Mouse (Mus musculus): ENCODE data around the gene Kcnk6.

Kcnk6 gene

DNA sequence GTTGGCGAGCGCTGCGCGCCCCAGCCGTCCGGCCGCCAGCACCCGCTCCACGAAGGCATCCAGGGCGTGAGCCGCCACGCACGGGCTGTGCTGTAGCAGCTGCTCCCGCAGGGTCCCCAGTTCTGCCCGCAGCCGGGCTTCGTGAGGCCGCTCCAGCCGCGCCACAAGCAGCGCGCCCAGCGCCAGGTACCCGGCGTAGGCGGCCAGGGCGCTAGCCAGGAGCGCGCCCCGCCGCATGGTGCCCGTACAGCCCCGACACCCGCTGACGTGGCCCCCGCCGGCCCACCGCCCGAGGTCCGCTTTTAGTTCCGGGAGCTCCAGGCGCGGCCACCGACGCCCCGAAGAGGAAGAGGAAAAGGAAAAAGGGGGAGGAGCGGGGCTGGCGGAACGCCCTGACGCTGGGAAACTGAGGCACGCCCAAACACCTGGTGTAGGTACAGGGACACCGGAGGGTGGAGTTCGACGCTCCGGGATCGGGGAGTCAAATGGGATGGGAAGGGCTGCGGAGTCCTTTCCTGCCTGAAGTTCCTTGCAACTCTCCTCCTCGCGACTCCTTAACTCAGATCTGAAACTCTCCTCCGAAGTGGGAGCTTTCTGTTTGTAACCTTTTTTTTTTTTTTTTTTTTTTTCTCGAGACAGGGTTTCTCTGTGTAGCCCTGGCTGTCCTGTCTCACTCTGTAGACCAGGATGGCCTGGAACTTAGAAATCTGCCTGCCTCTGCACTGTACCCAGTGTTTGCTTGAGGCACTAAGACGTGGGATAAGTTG is at the start of gene Kcnk6:
Kcnk6 (minus strand) TSS at position 269 of the 767 bp plus-strand sequence.
- no peak for DNase-seq (ENCODE audit: low read depth)

DNA sequence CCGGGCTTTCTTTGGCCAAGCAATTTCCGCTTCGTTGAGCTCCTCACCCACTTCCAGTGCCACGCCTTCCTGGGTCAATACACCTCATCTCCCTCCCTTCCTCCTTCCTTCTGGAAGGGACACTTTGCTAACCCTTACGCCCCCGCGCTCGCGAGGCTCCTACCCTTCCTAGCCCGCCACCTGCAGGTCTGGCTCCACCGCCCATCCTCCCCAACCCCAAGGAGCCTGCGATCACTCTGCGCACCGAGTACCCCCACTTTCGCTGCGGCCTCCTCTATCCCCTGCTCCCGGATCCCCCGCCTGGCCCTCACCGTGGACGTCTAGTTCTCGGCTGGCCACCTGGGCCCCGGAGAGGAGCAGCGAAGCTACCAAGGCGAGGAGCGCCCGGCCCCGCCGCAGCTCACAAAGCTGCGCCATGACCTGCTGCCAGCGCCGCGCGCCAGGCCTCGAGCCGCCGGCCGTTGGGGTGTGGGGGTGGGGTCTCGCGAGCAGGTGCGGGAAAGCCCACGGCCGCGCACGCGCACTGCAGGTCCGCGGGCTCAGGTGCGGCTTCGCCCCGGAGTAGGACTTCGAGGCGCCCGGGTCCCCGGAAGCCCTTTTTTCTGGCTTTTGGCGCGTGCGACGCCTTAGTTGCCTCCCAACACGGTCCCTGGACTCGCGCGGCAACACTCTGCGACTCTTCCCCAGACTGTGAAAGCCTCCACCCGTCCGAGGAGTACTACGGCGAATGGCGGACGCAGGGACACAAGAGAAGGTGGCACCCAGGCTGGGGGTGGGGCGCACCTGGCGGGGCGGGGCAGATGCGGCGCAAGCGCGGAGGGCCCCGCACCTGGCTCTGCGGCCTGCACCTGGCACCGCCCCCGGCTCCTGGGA is 49.1 kb upstream of the Kcnk6 start, which contains the start of gene Spint2:
Spint2 (minus strand) TSS at position 712 of the 873 bp plus-strand sequence.
- no peak for DNase-seq (ENCODE audit: low read depth)

DNA sequence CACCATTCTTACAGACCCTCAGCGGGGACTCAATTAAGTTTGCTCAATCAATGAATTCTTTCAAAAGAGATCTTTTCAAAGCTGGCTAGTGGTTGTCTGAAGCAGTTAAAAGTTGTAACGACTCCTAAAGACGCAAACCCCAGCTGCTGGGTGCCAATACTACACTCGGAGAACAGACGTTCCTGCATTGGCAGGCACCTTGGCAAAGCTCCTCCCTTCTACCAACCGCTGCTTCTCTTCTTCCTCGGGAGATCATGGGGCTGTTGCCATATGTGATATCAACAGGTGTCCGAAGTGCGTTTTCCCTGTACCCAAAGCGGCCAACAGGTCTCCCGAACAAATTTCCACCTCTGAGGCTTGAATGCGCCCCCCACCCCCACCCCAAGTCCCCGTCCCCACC is 48.5 kb upstream of the Kcnk6 start:
- no peak for DNase-seq (ENCODE audit: low read depth)

DNA sequence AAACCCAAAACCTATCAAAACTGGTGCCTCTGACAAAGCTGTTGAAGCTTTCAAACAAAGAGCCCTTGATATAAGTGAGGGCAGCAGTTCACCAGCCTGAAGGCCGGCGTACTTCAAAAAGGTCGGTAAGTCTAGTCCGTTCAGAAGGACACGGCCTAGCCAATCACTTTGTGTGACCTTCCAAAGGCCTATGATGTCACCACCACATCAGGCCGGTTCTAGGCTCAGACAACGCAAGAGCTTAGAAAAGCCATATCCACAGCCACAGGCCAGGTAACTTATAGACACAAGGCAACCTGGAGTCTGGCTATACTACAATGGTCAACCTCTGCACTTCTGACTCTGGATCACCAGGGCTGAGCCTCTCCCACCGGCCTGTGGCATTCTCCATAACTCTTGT is 47.6 kb upstream of the Kcnk6 start:
- DNase-seq (ENCODE audit: low read depth), result no peak

DNA sequence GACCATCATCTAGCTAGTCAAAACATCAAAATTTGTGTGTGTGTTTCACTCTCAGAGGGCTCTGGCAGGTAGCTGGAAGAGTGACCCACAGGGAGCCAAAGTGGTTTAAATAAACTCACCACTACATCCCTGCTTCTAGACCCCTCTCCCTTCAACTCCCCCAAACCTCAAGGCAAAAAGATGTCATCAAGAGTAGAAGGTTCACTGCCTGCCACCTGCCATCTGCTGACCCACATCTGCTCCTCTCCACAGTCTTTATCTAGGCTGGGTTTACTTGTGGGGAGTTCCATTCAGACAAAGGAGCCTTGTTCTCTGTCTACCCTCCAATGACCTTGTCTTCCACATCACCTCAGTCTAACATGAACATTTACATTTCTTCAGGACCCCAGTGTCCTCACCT is 46.9 kb upstream of the Kcnk6 start:
- no peak for DNase-seq (ENCODE audit: low read depth)

DNA sequence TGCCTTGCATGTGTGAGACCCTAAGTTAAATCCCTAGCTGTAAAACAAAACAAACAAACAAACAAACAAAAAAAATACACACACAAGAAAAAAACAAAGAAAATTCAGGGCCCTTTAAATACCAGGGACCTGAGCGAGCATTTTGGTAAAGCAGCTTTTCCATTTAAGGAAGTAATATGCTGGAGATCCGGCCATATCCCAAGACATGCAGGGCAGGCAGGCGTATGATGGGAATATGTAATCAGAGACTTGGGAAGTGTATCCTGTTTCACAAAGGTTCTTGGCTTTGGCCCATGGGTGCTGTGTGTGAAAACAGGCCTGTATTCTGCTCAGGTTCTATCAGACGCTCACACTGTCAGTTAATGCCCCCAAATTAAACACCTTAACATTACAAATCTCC is 45.2 kb upstream of the Kcnk6 start:
- DNase-seq (ENCODE audit: low read depth), result no peak

DNA sequence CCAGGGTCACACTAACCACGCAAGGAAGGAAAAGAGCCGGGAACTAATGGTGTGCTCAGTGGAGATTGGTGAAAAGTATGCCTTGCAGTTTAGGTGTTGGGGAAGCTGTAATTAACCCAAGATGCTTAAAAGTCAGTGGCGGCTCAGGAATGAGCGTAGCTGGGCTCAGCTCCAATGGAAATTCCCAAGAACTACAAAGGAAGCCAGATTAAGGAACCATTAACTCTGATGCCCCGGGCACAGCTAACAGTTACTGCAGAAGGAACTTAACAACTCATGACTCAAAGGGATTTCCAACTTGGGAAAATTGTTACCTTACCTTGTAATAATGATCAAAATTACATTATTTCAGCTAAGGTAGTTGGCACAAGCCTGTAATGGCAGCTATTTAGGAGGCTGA is 44.4 kb upstream of the Kcnk6 start:
- DNase-seq (ENCODE audit: low read depth), result no peak

DNA sequence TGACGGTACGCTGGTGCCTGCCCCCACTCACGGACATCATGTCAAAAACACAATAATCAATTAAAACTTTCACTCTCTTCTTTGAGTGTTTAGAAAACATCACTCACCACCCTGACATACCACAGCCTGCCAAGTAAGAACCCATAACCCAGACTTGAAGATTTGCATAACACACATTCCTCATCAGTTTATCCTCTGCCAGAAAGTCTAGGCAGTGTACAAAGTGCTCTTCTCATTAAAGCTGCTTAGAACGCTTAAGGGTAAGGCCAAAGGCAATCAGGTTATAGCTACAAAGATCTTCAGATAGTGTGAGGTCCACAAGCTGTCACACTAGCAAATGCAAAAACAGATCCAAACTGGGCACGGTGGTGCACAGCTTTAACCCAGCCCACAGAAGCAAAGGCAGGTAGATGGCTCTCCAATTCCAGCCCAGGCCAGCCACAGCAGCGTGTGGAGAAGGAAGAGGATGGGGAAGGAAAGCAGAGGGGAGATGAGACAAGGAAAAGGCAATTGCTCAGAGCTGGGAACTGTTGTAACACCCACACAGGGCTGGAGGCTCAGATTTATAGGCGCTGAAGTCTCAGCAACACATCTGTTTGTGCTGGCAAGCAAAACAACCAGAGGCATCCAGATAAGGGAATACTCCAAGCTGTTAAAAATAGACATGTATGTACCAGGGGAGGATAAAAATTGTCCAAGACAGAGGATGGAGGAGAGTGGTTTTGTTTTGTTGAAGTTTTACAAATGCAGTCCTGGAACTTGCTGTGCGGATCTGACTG is 39.6 kb upstream of the Kcnk6 start:
- no peak for DNase-seq (ENCODE audit: low read depth)

DNA sequence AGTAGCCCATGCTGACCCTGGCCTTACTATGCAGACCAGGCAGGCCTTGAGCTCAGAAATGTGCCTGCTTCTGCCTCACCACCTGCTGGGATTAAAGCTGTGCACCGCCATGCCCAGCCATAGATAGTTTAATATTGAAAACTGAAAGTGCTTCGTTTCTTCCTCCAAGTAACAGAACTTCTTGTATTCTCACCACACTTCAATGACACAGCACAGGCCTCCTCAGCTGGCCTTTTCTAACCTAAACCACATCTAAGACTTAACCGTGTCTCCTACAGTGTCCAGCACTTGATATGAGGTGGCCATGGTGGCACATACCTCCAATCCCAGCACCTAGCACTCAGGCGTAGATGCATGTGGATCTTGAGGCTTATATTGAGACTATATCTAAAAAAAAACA is 38.1 kb upstream of the Kcnk6 start:
- no peak for DNase-seq (ENCODE audit: low read depth)

DNA sequence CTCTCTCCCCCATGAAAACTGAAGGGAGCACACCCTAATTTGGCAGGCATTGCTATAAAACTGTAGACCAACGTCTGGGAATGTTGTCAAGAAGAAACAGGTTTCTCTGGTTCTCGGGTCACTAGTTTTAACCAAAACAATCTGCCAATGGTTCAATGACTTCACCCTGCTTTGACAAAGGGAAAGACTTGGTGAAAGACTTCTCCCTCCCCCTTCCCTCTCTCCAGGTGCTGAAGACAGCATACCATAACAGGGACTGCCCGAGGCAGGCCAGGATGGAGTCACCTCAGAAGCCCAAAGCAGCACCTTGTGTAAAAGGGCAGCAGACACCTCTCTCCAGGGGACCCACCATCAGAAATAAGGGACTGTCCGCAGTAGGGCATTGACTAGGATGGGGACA is 34.6 kb upstream of the Kcnk6 start:
- DNase-seq (ENCODE audit: low read depth), result no peak

DNA sequence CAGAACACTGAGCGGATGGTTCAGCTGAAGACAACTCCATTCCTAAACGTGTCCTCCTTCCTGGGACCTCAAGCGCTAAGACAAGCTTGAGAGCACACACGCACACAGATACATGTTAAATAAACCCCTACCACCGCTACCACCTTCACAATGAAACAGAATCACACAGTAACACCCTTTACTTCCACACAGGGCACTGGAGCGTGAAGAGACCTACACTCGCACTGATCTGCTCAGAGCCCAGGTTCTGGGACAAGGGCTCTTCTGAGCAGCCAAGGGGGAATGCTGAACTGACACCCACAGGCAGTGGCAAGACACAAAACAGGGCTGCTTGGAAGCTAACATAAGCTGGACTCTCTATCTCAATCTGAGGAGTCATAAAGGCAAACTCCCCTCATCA is 33.3 kb upstream of the Kcnk6 start:
- DNase-seq (ENCODE audit: low read depth), result no peak

DNA sequence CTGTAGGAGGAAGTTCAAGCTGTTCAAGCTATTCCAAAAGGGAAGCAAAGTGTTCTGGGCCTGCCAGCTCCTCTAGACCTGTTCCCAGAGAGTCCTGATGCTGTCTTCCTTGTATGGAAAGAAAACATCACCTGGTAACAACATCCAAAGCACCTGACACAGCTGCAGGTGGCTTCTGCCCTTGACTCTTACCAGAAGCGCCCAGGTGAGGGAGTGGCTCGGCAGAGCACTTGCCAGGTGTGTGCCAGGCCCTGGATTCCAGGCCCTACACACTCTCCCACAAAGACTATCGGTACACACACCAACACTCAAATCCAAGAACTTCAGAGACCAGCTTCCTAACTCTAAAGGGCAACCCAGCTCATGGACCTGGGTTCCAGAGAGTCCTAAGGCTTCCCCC is 31.5 kb upstream of the Kcnk6 start:
- DNase-seq (ENCODE audit: low read depth), result no peak

DNA sequence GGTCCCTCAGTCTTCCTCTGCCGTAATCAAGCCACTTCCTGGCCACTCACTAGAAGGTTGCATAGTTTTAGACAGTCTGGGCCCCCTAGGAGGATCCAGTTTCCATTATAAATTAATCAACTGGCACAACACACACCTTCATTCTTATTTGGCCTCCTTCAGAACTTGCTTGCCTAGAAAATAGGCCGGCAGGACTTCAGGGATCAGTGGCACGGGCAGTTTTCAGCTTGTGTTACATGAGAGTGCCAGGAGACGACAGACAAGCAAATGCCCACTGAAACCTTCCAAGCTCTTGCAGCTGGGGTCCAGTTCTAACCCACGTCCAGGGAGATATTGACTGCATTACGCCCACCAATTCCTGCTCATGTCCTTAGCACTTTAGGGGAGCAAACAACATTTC is 29.8 kb upstream of the Kcnk6 start:
- DNase-seq (ENCODE audit: low read depth), result no peak

DNA sequence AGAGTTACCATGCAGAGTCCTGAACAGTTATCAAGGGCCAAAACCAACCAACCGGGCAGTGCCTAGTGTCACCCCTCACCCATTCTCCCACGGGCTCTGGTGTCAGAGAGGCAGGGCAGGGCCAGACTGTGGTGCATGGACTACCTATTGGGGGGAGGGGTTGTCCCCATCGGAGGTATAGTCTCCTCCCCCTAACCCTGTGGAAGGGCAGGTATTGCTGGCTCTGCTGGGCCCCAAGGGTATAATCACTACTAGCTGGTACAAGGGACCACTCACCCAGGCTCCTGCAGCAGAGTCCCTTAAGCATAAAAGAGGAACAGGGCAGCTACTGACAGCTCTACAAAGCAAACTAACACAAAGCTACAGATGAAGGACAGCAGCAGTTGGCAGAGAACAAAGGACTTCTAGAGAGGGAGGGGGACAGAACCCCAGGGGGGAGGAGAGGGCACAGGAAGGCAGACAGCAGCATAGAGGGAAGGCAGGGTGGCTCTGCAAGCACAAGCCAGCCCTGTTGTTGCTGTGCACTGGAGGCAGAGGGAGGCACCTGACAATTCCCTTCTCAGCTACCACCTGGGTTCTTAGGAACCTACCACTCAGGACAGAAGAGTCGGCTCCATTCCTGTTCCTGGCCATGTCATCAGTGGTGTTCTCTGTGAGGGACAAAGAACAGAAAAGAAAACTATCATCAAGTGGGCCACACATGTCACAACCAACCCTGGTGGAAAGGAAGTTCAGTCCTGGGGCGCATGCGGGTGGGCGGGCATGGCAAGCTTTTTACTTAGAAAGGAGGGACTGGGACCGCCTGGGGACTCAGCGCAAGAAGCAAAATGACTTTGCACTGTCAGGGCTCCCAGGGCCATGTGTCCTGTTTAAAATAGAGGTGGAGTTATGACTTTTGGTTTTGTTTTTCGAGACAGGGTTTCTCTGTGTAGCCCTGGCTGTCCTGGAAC is 27.7 kb upstream of the Kcnk6 start:
- DNase-seq (ENCODE audit: low read depth), result no peak

DNA sequence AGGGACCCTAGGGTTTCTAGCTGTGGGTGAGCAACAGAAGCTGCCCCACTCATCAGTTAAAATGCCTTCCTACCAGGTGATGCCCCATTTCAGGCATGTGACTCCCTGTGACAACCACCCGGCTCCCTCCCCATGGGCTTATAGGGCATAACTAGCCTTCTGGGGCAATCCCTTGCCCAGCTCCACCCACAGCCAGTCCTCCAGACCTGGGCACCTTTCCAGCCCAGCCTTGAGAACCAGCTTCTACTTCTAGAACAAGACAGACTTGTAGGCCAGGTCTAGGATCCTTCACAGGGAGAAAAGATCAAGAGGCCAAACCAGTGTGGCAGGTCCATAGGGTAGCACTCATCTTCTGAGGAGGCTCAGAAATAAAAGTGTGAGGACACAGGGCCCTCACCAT is 25.1 kb upstream of the Kcnk6 start:
- no peak for DNase-seq (ENCODE audit: low read depth)

DNA sequence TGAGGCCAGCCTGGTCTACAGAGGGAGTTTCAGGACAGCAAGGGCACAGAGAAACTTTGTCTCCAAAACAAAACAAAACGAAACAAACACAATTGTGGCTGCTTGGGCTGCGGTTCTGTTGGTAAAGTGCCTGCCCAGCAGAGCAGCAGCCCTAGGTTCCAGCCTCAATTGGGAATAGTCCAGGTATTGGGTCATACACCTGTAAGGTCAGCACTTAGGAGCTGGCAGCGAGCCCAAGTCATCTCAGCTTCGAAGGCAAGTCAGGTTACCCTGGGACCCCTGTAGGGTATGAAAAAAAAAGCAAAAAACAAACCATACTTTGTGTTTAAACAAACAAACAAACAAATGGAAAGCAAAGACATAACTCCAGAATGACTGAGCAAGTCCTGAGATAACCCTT is 23.6 kb upstream of the Kcnk6 start:
- DNase-seq (ENCODE audit: low read depth), result no peak

DNA sequence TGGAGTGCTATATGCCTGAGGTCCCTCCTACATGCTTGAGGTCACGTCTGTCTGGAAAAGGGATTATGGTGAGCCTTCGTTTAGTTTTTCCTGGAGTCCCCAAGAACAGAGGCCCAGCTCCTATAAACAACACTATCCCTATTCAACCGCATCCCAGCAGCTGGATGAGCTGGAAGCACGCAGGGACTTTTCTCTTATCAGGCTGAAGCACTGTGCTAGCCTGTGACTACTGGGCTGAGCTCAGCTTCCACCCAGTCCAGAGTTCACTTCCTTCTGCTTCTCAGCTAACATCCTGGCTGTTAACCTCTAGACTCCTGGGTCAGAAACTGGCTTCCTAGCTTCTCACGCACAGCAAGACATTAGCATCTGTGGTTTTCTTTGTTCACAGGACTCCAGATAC is 21.5 kb upstream of the Kcnk6 start:
- DNase-seq (ENCODE audit: low read depth), result no peak

DNA sequence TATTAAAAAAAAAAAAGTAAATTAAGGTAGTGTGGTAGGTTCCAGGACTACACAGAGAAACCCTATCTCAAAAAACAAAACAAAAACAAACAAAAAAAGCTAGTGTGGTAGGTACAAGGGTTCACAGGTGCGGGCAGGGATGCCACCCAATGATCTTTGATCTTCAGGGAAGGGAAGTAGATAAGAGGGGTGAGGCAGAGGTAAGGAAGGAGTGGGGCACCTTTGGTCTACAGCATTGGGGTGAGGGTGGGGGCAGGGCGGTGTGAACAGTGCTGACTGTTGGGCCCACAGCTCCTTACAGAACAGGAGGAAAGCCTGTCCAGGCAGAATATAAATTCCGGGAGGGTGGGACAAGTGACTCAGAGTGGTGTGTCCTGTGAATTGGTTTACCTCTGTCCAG is 18.9 kb upstream of the Kcnk6 start:
- DNase-seq (ENCODE audit: low read depth), result no peak

DNA sequence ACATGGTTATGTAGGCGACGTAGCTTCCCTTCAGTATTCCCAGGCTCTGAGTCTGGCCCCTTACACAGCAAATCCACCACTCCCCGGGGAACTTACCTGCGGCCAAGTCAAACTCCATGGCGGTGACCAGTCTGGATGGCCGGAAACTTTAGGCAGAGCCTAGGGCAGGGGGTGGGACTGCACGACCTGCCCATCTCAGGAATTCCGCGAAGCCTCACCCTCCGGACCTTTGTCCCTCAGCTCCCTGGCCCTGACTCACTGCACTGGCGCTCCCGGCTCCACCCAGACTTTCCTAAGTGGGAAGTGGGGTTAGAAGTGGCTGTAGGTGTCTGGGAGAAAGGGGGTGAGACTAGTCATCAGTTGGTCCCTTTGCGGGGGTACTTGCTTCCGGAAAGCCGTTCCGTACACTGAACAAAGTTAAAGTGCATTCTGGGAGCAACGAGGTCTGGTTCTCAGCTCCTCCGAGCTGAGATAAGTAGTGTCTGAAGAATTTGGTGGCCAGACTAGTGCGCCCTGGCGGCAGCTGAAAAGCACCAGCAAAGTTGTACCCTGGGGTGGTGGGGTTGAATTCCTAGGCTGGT is 16.0 kb upstream of the Kcnk6 start, which contains the start of gene 2200002D01Rik:
2200002D01Rik (minus strand) TSS at position 206 of the 581 bp plus-strand sequence.
- DNase-seq (ENCODE audit: low read depth), result no peak

DNA sequence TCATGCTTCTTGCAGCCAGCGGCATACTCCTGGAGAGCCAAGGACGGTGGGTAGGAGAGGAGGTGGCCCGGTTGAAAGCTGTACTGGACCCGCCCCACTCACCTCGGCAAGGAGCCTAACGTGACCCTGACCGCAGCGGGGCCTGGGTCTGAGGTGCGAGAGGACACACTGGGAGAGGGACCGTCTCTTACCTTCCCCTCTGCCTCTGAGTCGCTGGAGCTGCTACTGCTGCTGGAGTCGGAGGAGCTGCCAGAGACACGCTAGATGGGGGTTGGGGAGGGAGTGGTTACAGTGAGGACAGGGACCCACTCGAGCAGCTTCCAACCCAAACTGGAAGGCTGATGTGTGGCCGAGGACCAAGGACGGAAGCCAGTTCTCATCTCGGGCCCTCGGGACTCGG is 15.4 kb upstream of the Kcnk6 start:
- no peak for DNase-seq (ENCODE audit: low read depth)

DNA sequence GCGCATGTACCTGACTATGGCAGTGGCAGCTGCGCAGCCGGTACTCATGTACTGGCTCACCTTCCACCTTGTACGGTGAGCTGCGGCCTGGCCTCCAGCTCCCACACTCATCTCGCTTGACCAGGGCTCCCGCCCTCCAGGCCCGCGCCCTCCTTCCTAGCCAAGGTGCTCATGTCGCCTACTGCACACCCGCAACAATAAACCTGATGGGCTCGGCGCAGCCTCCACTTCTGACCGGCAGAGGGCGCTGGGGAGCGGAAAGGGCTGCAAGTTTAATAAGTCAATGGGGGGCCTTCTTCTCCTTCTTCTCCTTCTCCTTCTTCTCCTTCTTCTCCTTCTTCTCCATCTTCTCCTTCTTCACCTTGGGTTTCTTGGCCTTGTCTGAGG is 15.0 kb upstream of the Kcnk6 start:
- no peak for DNase-seq (ENCODE audit: low read depth)

Measured in fibroblast of lung, adult 2 months (primary cell).